Mouse (Mus musculus): Measurements from ENCODE around the gene Olfr1335. TPM values are rescaled to one million over a fixed set of nuclear protein-coding genes. Genes with fewer than 3 reads are reported as not detected.
"Not testable (repeated sequence)": the region's sequence is repeated elsewhere in the genome, so short reads cannot be mapped to it uniquely, and the experiment has no call there.

Gene Olfr1335
- not detected in 2 replicates for polyA plus RNA-seq (2015; fragmentation: Nextera tagmentation; extraction: Ambion mirVana)

DNA sequence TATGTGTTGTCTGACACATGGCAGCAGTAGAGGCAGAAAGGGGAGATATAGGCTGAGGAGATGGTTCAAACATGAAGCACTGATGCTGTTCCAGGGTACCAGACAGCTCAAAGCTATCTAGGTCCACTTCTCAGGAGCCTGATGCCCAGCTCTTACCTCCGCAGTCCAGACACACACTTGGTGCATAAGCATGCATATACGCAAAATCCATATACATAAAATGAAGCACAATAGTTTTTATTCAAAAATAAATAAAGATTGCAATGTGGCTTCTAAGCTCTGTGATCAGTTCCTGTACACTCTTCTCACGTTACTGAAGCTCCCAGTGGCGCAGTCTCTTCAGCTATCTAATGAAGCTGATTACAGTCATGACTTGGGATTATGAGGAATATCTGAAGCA is at the start of gene Olfr1335:
Gene Olfr1335 (minus strand): TSS at position 101 of the 400 bp plus-strand sequence.
- Histone ChIP-seq H3K36me3 (ENCODE audit: insufficient read depth, low read length) (no peaks in the 10 kb centered on the region), H3K4me1 (ENCODE audit: insufficient read depth, low read depth, low read length) (no peaks in the 10 kb centered on the region), H3K4me2 (replicated peaks; ENCODE audit: low read depth, low read length) (no peak within 1 kb of the TSS), H3K9ac (replicated peaks; ENCODE audit: low read depth) (no peak within 1 kb of the TSS), H3K9me3 (ENCODE audit: low read length) (no peaks in the 10 kb centered on the region), H3K4me3 (ENCODE audit: low read depth, low read length) (no peak within 1 kb of the TSS), H3K27me3 (replicated peaks; ENCODE audit: insufficient read depth, low read length) (no peaks in the 10 kb centered on the region), H3K27ac (ENCODE audit: low read length) (no peak within 1 kb of the TSS)
- ATAC-seq (no peak), DNase-seq (ENCODE audit: low spot score) (no peak)
- WGBS, result 82% methylated on average over 4 of the region's 4 CpGs
- no peak for TF ChIP-seq CTCF (IDR thresholded peaks at IDR 0.05)
- TF ChIP-seq EP300 (IDR thresholded peaks at IDR 0.05), result no peak

DNA sequence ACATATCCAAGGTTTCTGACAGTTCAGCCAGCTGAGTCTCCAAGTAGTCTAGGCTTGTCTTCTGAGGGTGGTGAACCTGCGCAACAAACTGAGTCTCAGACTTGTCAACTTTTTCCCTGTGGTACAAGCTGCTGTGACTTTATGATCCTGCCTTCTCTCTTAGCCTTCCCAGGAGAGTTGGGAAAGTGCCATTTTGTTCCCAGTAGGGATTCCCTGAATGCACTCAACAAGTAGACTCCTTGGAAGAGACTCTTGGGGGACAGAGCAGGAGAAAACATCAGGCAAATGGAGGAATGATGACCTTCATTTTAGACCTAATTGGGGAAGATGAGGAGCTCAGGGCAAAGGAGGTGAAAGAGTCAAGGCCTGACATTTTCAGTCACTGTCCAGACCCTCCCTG is 26.4 kb upstream of the Olfr1335 start, which contains the start of gene Olfr1333:
Gene Olfr1333 (minus strand): TSS at position 101 of the 400 bp plus-strand sequence.
- TF ChIP-seq EP300 (IDR thresholded peaks at IDR 0.05), result no peak
- no peak for TF ChIP-seq CTCF (IDR thresholded peaks at IDR 0.05)
- Histone ChIP-seq H3K4me3 (ENCODE audit: low read depth, low read length) (no peak within 1 kb of the TSS), H3K27ac (ENCODE audit: low read length) (no peak within 1 kb of the TSS), H3K9ac (replicated peaks; ENCODE audit: low read depth) (no peak within 1 kb of the TSS), H3K4me2 (replicated peaks; ENCODE audit: low read depth, low read length) (no peak within 1 kb of the TSS), H3K27me3 (replicated peaks; ENCODE audit: insufficient read depth, low read length) (no peaks in the 10 kb centered on the region), H3K4me1 (ENCODE audit: insufficient read depth, low read depth, low read length) (no peaks in the 10 kb centered on the region), H3K36me3 (ENCODE audit: insufficient read depth, low read length) (no peaks in the 10 kb centered on the region), H3K9me3 (ENCODE audit: low read length) (no peaks in the 10 kb centered on the region)
- 100% methylated on average over 1 of the region's 1 CpGs for WGBS
- ATAC-seq (no peak), DNase-seq (ENCODE audit: low spot score) (no peak)

DNA sequence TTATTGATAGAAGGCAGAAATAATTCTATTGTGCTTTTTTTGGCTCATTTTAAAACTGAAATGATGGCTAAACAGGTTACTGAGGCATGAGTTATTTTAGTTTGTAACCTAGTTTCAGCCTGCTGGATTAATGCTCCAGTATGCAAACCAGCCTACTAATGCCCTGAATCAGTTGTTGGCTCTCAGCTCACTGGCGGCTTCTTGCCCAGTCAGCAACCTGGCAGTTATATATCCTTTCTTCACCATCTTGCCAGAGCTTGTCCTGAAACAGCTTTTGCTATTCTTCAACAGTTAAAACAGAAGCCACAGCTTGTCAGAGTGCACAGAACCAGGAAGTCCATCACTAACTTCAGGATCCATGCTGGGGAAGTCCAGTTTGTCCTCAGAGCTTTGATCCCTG is 9.2 kb upstream of the Olfr1335 start:
- no peak overlapping the region for H3K9ac ChIP-seq (replicated peaks; ENCODE audit: low read depth)
- 91% methylated on average over 1 of the region's 1 CpGs for WGBS
- no peaks in the 10 kb centered on the region for H3K36me3 ChIP-seq (ENCODE audit: insufficient read depth, low read length)
- H3K9me3 ChIP-seq (ENCODE audit: low read length), result no peaks in the 10 kb centered on the region
- H3K4me2 ChIP-seq (replicated peaks; ENCODE audit: low read depth, low read length), result no peak overlapping the region
- H3K4me3 ChIP-seq (ENCODE audit: low read depth, low read length), result no peak overlapping the region
- TF ChIP-seq EP300 (IDR thresholded peaks at IDR 0.05) (no peak), CTCF (IDR thresholded peaks at IDR 0.05) (no peak)
- no peaks in the 10 kb centered on the region for H3K4me1 ChIP-seq (ENCODE audit: insufficient read depth, low read depth, low read length)
- no peak for DNase-seq (ENCODE audit: low spot score)
- H3K27ac ChIP-seq (ENCODE audit: low read length), result no peak overlapping the region
- no peaks in the 10 kb centered on the region for H3K27me3 ChIP-seq (replicated peaks; ENCODE audit: insufficient read depth, low read length)
- no peak for ATAC-seq

GRCm38 (mm10) chr4:118792796-118793195 is 16.9 kb downstream of the Olfr1335 start:
- H3K4me2 ChIP-seq (replicated peaks; ENCODE audit: low read depth, low read length); H3K27ac ChIP-seq (ENCODE audit: low read length); H3K4me3 ChIP-seq (ENCODE audit: low read depth, low read length); H3K9ac ChIP-seq (replicated peaks; ENCODE audit: low read depth); H3K9me3 ChIP-seq (ENCODE audit: low read length); H3K36me3 ChIP-seq (ENCODE audit: insufficient read depth, low read length); DNase-seq (ENCODE audit: low spot score); H3K4me1 ChIP-seq (ENCODE audit: insufficient read depth, low read depth, low read length); H3K27me3 ChIP-seq (replicated peaks; ENCODE audit: insufficient read depth, low read length); ATAC-seq: not testable (repeated sequence)

GRCm38 (mm10) chr4:118782486-118782885 is 27.3 kb downstream of the Olfr1335 start, which contains the start of gene Olfr1337:
TSS of gene Olfr1337 (minus strand) at chr4:118782586.
- no peak within 1 kb of the TSS for H3K4me2 ChIP-seq (replicated peaks; ENCODE audit: low read depth, low read length)
- no peaks in the 10 kb centered on the region for H3K36me3 ChIP-seq (ENCODE audit: insufficient read depth, low read length)
- H3K4me3 ChIP-seq (ENCODE audit: low read depth, low read length), result no peak within 1 kb of the TSS
- DNase-seq (ENCODE audit: low spot score) (no peak), ATAC-seq (no peak)
- H3K9me3 ChIP-seq (ENCODE audit: low read length), result no peaks in the 10 kb centered on the region
- no peaks in the 10 kb centered on the region for H3K4me1 ChIP-seq (ENCODE audit: insufficient read depth, low read depth, low read length)
- no peak for TF ChIP-seq EP300 (IDR thresholded peaks at IDR 0.05)
- no peak within 1 kb of the TSS for H3K9ac ChIP-seq (replicated peaks; ENCODE audit: low read depth)
- WGBS, result 69% methylated on average over 2 of the region's 2 CpGs
- H3K27ac ChIP-seq (ENCODE audit: low read length), result no peak within 1 kb of the TSS
- H3K27me3 ChIP-seq (replicated peaks; ENCODE audit: insufficient read depth, low read length), result no peaks in the 10 kb centered on the region

Other genes starting within 250 kb of the Olfr1335 start
- 1.7 and 2.1 TPM in 2 replicates for gene Cfap57, start 189.2 kb downstream of the Olfr1335 start, polyA plus RNA-seq (2015; fragmentation: Nextera tagmentation; extraction: Ambion mirVana)
- gene Ebna1bp2, start 189.1 kb downstream of the Olfr1335 start, polyA plus RNA-seq (2015; fragmentation: Nextera tagmentation; extraction: Ambion mirVana), result 85.5 and 87.8 TPM in 2 replicates
- gene Olfr62, start 151.0 kb downstream of the Olfr1335 start, polyA plus RNA-seq (2015; fragmentation: Nextera tagmentation; extraction: Ambion mirVana), result not detected in 2 replicates
- gene Olfr1342, start 117.2 kb downstream of the Olfr1335 start, polyA plus RNA-seq (2015; fragmentation: Nextera tagmentation; extraction: Ambion mirVana), result 0.91 and 1.5 TPM in 2 replicates
- not detected in 2 replicates for gene Olfr1341, start 106.4 kb downstream of the Olfr1335 start, polyA plus RNA-seq (2015; fragmentation: Nextera tagmentation; extraction: Ambion mirVana)
- not detected in 2 replicates for gene Olfr1340, start 89.8 kb downstream of the Olfr1335 start, polyA plus RNA-seq (2015; fragmentation: Nextera tagmentation; extraction: Ambion mirVana)
- gene Olfr1339, start 77.8 kb downstream of the Olfr1335 start, polyA plus RNA-seq (2015; fragmentation: Nextera tagmentation; extraction: Ambion mirVana), result not detected in 2 replicates
- gene Olfr1338, start 51.2 kb downstream of the Olfr1335 start, polyA plus RNA-seq (2015; fragmentation: Nextera tagmentation; extraction: Ambion mirVana), result not detected in 2 replicates
- not detected in 2 replicates for gene Olfr1337, start 27.4 kb downstream of the Olfr1335 start, polyA plus RNA-seq (2015; fragmentation: Nextera tagmentation; extraction: Ambion mirVana)
- not detected in 2 replicates for gene Olfr1333, start 26.3 kb upstream of the Olfr1335 start, polyA plus RNA-seq (2015; fragmentation: Nextera tagmentation; extraction: Ambion mirVana)
- not detected in 2 replicates for gene Olfr1331, start 54.7 kb upstream of the Olfr1335 start, polyA plus RNA-seq (2015; fragmentation: Nextera tagmentation; extraction: Ambion mirVana)
- gene Olfr1330, start 78.7 kb upstream of the Olfr1335 start, polyA plus RNA-seq (2015; fragmentation: Nextera tagmentation; extraction: Ambion mirVana), result 0.05 TPM in 1 of 2 replicates, not detected in the other
- gene Olfr1329, start 107.5 kb upstream of the Olfr1335 start, polyA plus RNA-seq (2015; fragmentation: Nextera tagmentation; extraction: Ambion mirVana), result not detected in 2 replicates
- gene Olfr1328, start 128.7 kb upstream of the Olfr1335 start, polyA plus RNA-seq (2015; fragmentation: Nextera tagmentation; extraction: Ambion mirVana), result not detected in 2 replicates
- 0.99 TPM in 1 of 2 replicates, not detected in the other for gene Lao1, start 151.6 kb upstream of the Olfr1335 start, polyA plus RNA-seq (2015; fragmentation: Nextera tagmentation; extraction: Ambion mirVana)

Measured in lung, postnatal 0 days (tissue).